Comparison of ENCODE assay signal across 8 mouse cellular contexts in genomic region chr17:31520895-31521294, GRCm38 (mm10). TPM values are rescaled to one million over a fixed set of nuclear protein-coding genes. Genes with fewer than 3 reads are reported as not detected.
A peak's percentile ranks its signal among the peaks of the same experiment; 100 is the strongest.
DNase-seq lines count a peak whose midpoint lies in the region; ATAC-seq lines count a peak whose summit lies in the region.

No protein-coding gene starts in this region.

- H3K27me3 ChIP-seq in forebrain, embryonic 11.5 days (ENCODE audit: control insufficient read depth, insufficient read depth, low read length), result no peaks in the 10 kb centered on the region
- no peaks in the 10 kb centered on the region for H3K27me3 ChIP-seq in limb, embryonic 10.5 days (ENCODE audit: low read depth, poor library complexity, severe bottlenecking)
- H3K27me3 ChIP-seq in midbrain, embryonic 16.5 days (ENCODE audit: control insufficient read depth, insufficient read depth, low read depth, low read length), result no peaks in the 10 kb centered on the region

- no peaks in the 10 kb centered on the region; the same call in 1 of the 2 replicates for H3K4me1 ChIP-seq in forebrain, embryonic 11.5 days (replicated peaks; ENCODE audit: control insufficient read depth, insufficient read depth, low read length)
- H3K4me1 ChIP-seq in limb, embryonic 10.5 days, result peaks cover 16% of the 10 kb centered on the region
- H3K4me1 ChIP-seq in midbrain, embryonic 16.5 days (ENCODE audit: control insufficient read depth, insufficient read depth, low read length), result peaks cover 20% of the 10 kb centered on the region

- H3K9me3 ChIP-seq in forebrain, embryonic 11.5 days (ENCODE audit: control insufficient read depth, low read length), result no peaks in the 10 kb centered on the region
- no peaks in the 10 kb centered on the region for H3K9me3 ChIP-seq in limb, embryonic 10.5 days (replicated peaks)
- no peaks in the 10 kb centered on the region for H3K9me3 ChIP-seq in midbrain, embryonic 16.5 days (replicated peaks; ENCODE audit: control insufficient read depth, low read length, poor library complexity, severe bottlenecking)

- no peak for ATAC-seq in forebrain, embryonic 11.5 days (replicated peaks; ENCODE audit: low FRiP score)
- no peak for ATAC-seq in midbrain, embryonic 16.5 days
- no peak for ATAC-seq in megakaryocyte progenitor cell, adult 5-6 weeks (replicated peaks; ENCODE audit: poor library complexity)

- no peaks in the 10 kb centered on the region; the same call in 1 of the 2 replicates for H3K36me3 ChIP-seq in forebrain, embryonic 11.5 days (ENCODE audit: control insufficient read depth, insufficient read depth, low read length)
- peaks cover 34% of the 10 kb centered on the region for H3K36me3 ChIP-seq in limb, embryonic 10.5 days
- H3K36me3 ChIP-seq in midbrain, embryonic 16.5 days (ENCODE audit: control insufficient read depth, insufficient read depth, low read length), result no peaks in the 10 kb centered on the region

- H3K4me2 ChIP-seq in forebrain, embryonic 11.5 days (ENCODE audit: low read depth, low read length, severe bottlenecking), result peak overlapping the region; percentile 55
- H3K4me2 ChIP-seq in midbrain, embryonic 16.5 days (ENCODE audit: low read length), result peak overlapping the region; percentile 77

- 19% methylated on average over 3 of the region's 3 CpGs for WGBS in forebrain, embryonic 11.5 days
- WGBS in limb, embryonic 10.5 days, result 26% methylated on average over 3 of the region's 3 CpGs
- 14% methylated on average over 3 of the region's 3 CpGs for WGBS in midbrain, embryonic 16.5 days

- H3K9ac ChIP-seq in forebrain, embryonic 11.5 days (ENCODE audit: low read length), result peak overlapping the region; percentile 14; the same call in 1 of the 2 replicates
- peak overlapping the region; percentile 72 for H3K9ac ChIP-seq in midbrain, embryonic 16.5 days (ENCODE audit: low read depth, low read length)

- peak overlapping the region; percentile 73 for H3K4me3 ChIP-seq in forebrain, embryonic 11.5 days (ENCODE audit: low read depth, low read length)
- peak overlapping the region; percentile 85 for H3K4me3 ChIP-seq in limb, embryonic 10.5 days
- H3K4me3 ChIP-seq in midbrain, embryonic 16.5 days (ENCODE audit: low read depth, low read length), result peak overlapping the region; percentile 59

- DNase-seq in adrenal gland, adult 2 months, result peak; percentile 66
- DNase-seq in adrenal gland, adult 18-20 months (ENCODE audit: low spot score in 2 of 2), result no peak
- DNase-seq in adrenal gland, postnatal 36 days, result peak; percentile 54 to 71
- DNase-seq in forebrain, embryonic 11.5 days (ENCODE audit: low spot score), result peak; percentile 64
- peak; percentile 77 for DNase-seq in heart, postnatal 4 days
- DNase-seq in limb, embryonic 10.5 days (ENCODE audit: low spot score), result no peak

- H3K27ac ChIP-seq in forebrain, embryonic 11.5 days (ENCODE audit: low read depth, low read length), result no peak overlapping the region
- H3K27ac ChIP-seq in limb, embryonic 10.5 days, result no peak overlapping the region
- H3K27ac ChIP-seq in midbrain, embryonic 16.5 days (ENCODE audit: low read length), result peak overlapping the region; percentile 79; the same call in 1 of the 2 replicates

RNA-seq across cellular contexts. Expression of gene Ndufv3, which starts 1.0 kb away (rescaled TPM):
- total RNA-seq in adrenal gland, adult 2 months (2021), result 100 to 1,000 TPM; 472 to 552 TPM
- 84.6 and 101 TPM in 2 replicates for polyA plus RNA-seq in adrenal gland, adult 2 months (2012; rRNA removed)
- 100 to 1,000 TPM; 450 to 534 TPM for total RNA-seq in adrenal gland, adult 18-20 months (2021)
- 100 to 1,000 TPM; 372 to 422 TPM for total RNA-seq in adrenal gland, postnatal 36 days (2021)
- polyA plus RNA-seq in forebrain, embryonic 11.5 days (2014; fragmentation: Nextera tagmentation; extraction: Ambion mirVana), result 225 and 246 TPM in 2 replicates
- total RNA-seq in heart, postnatal 4 days (2021), result 100 to 1,000 TPM; 873 to 920 TPM
- polyA plus RNA-seq in limb, embryonic 10.5 days (2016; fragmentation: Nextera tagmentation; extraction: Ambion mirVana), result 201 and 213 TPM in 2 replicates
- 400 and 424 TPM in 2 replicates for polyA plus RNA-seq in midbrain, embryonic 16.5 days (2015; fragmentation: Nextera tagmentation; extraction: Ambion mirVana)
- 120 and 129 TPM in 2 replicates for total RNA-seq in megakaryocyte progenitor cell, adult 5-6 weeks (2015)
- total RNA-seq in megakaryocyte progenitor cell, adult 5-6 weeks (2017), result 209 and 291 TPM in 2 replicates

RNA-seq across cellular contexts. Expression of gene Wdr4, which starts 1.1 kb away (rescaled TPM):
- total RNA-seq in adrenal gland, adult 2 months (2021), result 10 to 100 TPM; 15.8 to 19.1 TPM
- polyA plus RNA-seq in adrenal gland, adult 2 months (2012; rRNA removed), result 35.0 and 41.2 TPM in 2 replicates
- total RNA-seq in adrenal gland, adult 18-20 months (2021), result 10 to 100 TPM; 17.6 to 18.4 TPM
- total RNA-seq in adrenal gland, postnatal 36 days (2021), result 10 to 100 TPM; 20.5 to 24.0 TPM
- polyA plus RNA-seq in forebrain, embryonic 11.5 days (2014; fragmentation: Nextera tagmentation; extraction: Ambion mirVana), result 48.9 and 49.3 TPM in 2 replicates
- total RNA-seq in heart, postnatal 4 days (2021), result 10 to 100 TPM; 15.9 to 16.4 TPM
- 69.5 and 73.2 TPM in 2 replicates for polyA plus RNA-seq in limb, embryonic 10.5 days (2016; fragmentation: Nextera tagmentation; extraction: Ambion mirVana)
- polyA plus RNA-seq in midbrain, embryonic 16.5 days (2015; fragmentation: Nextera tagmentation; extraction: Ambion mirVana), result 38.5 and 43.7 TPM in 2 replicates
- total RNA-seq in megakaryocyte progenitor cell, adult 5-6 weeks (2015), result 8.8 and 9.3 TPM in 2 replicates
- 20.5 and 21.9 TPM in 2 replicates for total RNA-seq in megakaryocyte progenitor cell, adult 5-6 weeks (2017)

RNA-seq across cellular contexts. Expression of gene Pknox1, which starts 43.6 kb away (rescaled TPM):
- 10 to 100 TPM; 20.6 to 24.3 TPM for total RNA-seq in adrenal gland, adult 2 months (2021)
- 12.0 and 17.2 TPM in 2 replicates for polyA plus RNA-seq in adrenal gland, adult 2 months (2012; rRNA removed)
- total RNA-seq in adrenal gland, adult 18-20 months (2021), result 10 to 100 TPM; 19.0 to 23.0 TPM
- 10 to 100 TPM; 19.9 to 24.0 TPM for total RNA-seq in adrenal gland, postnatal 36 days (2021)
- 29.8 and 31.1 TPM in 2 replicates for polyA plus RNA-seq in forebrain, embryonic 11.5 days (2014; fragmentation: Nextera tagmentation; extraction: Ambion mirVana)
- total RNA-seq in heart, postnatal 4 days (2021), result 10 to 100 TPM; 17.0 to 17.9 TPM
- polyA plus RNA-seq in limb, embryonic 10.5 days (2016; fragmentation: Nextera tagmentation; extraction: Ambion mirVana), result 37.6 and 40.2 TPM in 2 replicates
- polyA plus RNA-seq in midbrain, embryonic 16.5 days (2015; fragmentation: Nextera tagmentation; extraction: Ambion mirVana), result 18.8 and 25.0 TPM in 2 replicates
- total RNA-seq in megakaryocyte progenitor cell, adult 5-6 weeks (2015), result 15.0 and 18.9 TPM in 2 replicates
- total RNA-seq in megakaryocyte progenitor cell, adult 5-6 weeks (2017), result 19.8 and 21.2 TPM in 2 replicates

Comparison
In these comparisons a context has a peak if more than half of its experiments do, and no peak if none do; other contexts are left out.
1. DNase-seq: peak in adrenal gland, adult 2 months (single experiment), adrenal gland, postnatal 36 days (2 of 2), forebrain, embryonic 11.5 days (single experiment) and heart, postnatal 4 days (single experiment); none in adrenal gland, adult 18-20 months (0 of 2) and limb, embryonic 10.5 days (single experiment).
2. Peak in every context shown above with its lines, with median percentiles within 50 percentile points of each other: H3K4me3 ChIP-seq.